Mouse (Mus musculus): Measurements from ENCODE around the gene Slc35e2. TPM values are rescaled to one million over a fixed set of nuclear protein-coding genes. Genes with fewer than 3 reads are reported as not detected.

Slc35e2 gene
- 14.6 and 16.3 TPM in 2 replicates for polyA plus RNA-seq (2015; fragmentation: Nextera tagmentation; extraction: Ambion mirVana)

- no peaks in the 10 kb centered on the region for H3K9me3 ChIP-seq
- peaks cover 21% of the 10 kb centered on the region for H3K4me1 ChIP-seq (replicated peaks)
- peak; percentile 95 for ATAC-seq (ENCODE audit: low FRiP score, low read depth)
- peak within 1 kb of the TSS; percentile 74 for H3K4me2 ChIP-seq
- peak within 1 kb of the TSS; percentile 99 for H3K27ac ChIP-seq (replicated peaks)
- H3K27me3 ChIP-seq = no peaks in the 10 kb centered on the region
- H3K9ac ChIP-seq = peak within 1 kb of the TSS; percentile 86
- H3K4me3 ChIP-seq = peak within 1 kb of the TSS; percentile 68
- WGBS = 1% methylated on average over 62 of the region's 65 CpGs
- H3K36me3 ChIP-seq = no peaks in the 10 kb centered on the region
Measured at GRCm38 (mm10) chr4:155601091-155601996, at the start of gene Slc35e2. Gene Slc35e2 (plus strand): TSS chr4:155601416.

GRCm38 (mm10) chr4:155552917-155553532, 48.2 kb upstream of the Slc35e2 start:
- Histone ChIP-seq H3K4me2 (no peak overlapping the region), H3K4me1 (replicated peaks) (no peaks in the 10 kb centered on the region), H3K27me3 (no peaks in the 10 kb centered on the region), H3K27ac (replicated peaks) (no peak overlapping the region), H3K9me3 (no peaks in the 10 kb centered on the region), H3K9ac (no peak overlapping the region), H3K36me3 (peaks cover 75% of the 10 kb centered on the region), H3K4me3 (no peak overlapping the region)
- ATAC-seq (ENCODE audit: low FRiP score, low read depth) = no peak
- WGBS = 87% methylated on average over 6 of the region's 6 CpGs

GRCm38 (mm10) chr4:155554880-155555279, 46.3 kb upstream of the Slc35e2 start:
- Histone ChIP-seq H3K9ac (no peak overlapping the region), H3K27me3 (no peaks in the 10 kb centered on the region), H3K4me1 (replicated peaks) (no peaks in the 10 kb centered on the region), H3K36me3 (peaks cover 83% of the 10 kb centered on the region), H3K9me3 (no peaks in the 10 kb centered on the region), H3K4me2 (no peak overlapping the region), H3K27ac (replicated peaks) (no peak overlapping the region), H3K4me3 (no peak overlapping the region)
- WGBS = 80% methylated on average over 4 of the region's 4 CpGs
- ATAC-seq (ENCODE audit: low FRiP score, low read depth) = no peak

GRCm38 (mm10) chr4:155555464-155555863, 45.8 kb upstream of the Slc35e2 start:
- Histone ChIP-seq H3K4me1 (replicated peaks) (no peaks in the 10 kb centered on the region), H3K9ac (no peak overlapping the region), H3K27me3 (no peaks in the 10 kb centered on the region), H3K36me3 (peaks cover 88% of the 10 kb centered on the region), H3K27ac (replicated peaks) (no peak overlapping the region), H3K4me3 (no peak overlapping the region), H3K9me3 (no peaks in the 10 kb centered on the region), H3K4me2 (no peak overlapping the region)
- WGBS = 76% methylated on average over 1 of the region's 1 CpGs
- no peak for ATAC-seq (ENCODE audit: low FRiP score, low read depth)

GRCm38 (mm10) chr4:155559454-155559853, 41.8 kb upstream of the Slc35e2 start:
- Histone ChIP-seq H3K9ac (no peak overlapping the region), H3K4me1 (replicated peaks) (peaks cover 15% of the 10 kb centered on the region), H3K4me3 (no peak overlapping the region), H3K27me3 (no peaks in the 10 kb centered on the region), H3K27ac (replicated peaks) (no peak overlapping the region), H3K36me3 (peaks cover 58% of the 10 kb centered on the region), H3K4me2 (no peak overlapping the region), H3K9me3 (no peaks in the 10 kb centered on the region)
- no peak for ATAC-seq (ENCODE audit: low FRiP score, low read depth)
- WGBS = 80% methylated on average over 6 of the region's 6 CpGs

- H3K4me1 ChIP-seq (replicated peaks) = peaks cover 29% of the 10 kb centered on the region
- WGBS = 60% methylated on average over 2 of the region's 2 CpGs
- peaks cover 43% of the 10 kb centered on the region for H3K36me3 ChIP-seq
- no peak overlapping the region for H3K4me2 ChIP-seq
- H3K9me3 ChIP-seq = no peaks in the 10 kb centered on the region
- H3K9ac ChIP-seq = no peak overlapping the region
- no peak overlapping the region for H3K4me3 ChIP-seq
- no peaks in the 10 kb centered on the region for H3K27me3 ChIP-seq
- H3K27ac ChIP-seq (replicated peaks) = no peak overlapping the region
- no peak for ATAC-seq (ENCODE audit: low FRiP score, low read depth)
Measured at GRCm38 (mm10) chr4:155560932-155561331, 40.3 kb upstream of the Slc35e2 start.

GRCm38 (mm10) chr4:155561661-155562442, 39.4 kb upstream of the Slc35e2 start, which contains the start of gene Nadk:
Gene Nadk (plus strand): TSS chr4:155562378.
- no peak for ATAC-seq (ENCODE audit: low FRiP score, low read depth)
- H3K4me2 ChIP-seq = peak within 1 kb of the TSS; percentile 88
- peaks cover 36% of the 10 kb centered on the region for H3K4me1 ChIP-seq (replicated peaks)
- H3K27me3 ChIP-seq = no peaks in the 10 kb centered on the region
- H3K9me3 ChIP-seq = no peaks in the 10 kb centered on the region
- H3K4me3 ChIP-seq = peak within 1 kb of the TSS; percentile 85
- WGBS = 78% methylated on average over 7 of the region's 7 CpGs
- H3K36me3 ChIP-seq = peaks cover 34% of the 10 kb centered on the region
- peak within 1 kb of the TSS; percentile 92 for H3K27ac ChIP-seq (replicated peaks)
- 0 out of 2 replicates have a peak within 1 kb of the TSS, but pooled peaks have one; percentile 14 for H3K9ac ChIP-seq

GRCm38 (mm10) chr4:155562725-155563399, 38.4 kb upstream of the Slc35e2 start:
- Histone ChIP-seq H3K27ac (replicated peaks) (peak overlapping the region; percentile 92), H3K4me1 (replicated peaks) (peaks cover 36% of the 10 kb centered on the region), H3K36me3 (peaks cover 28% of the 10 kb centered on the region), H3K9ac (0 out of 2 replicates have a peak overlapping the region, but pooled peaks have one; percentile 14), H3K4me2 (peak overlapping the region; percentile 88), H3K9me3 (no peaks in the 10 kb centered on the region), H3K27me3 (no peaks in the 10 kb centered on the region), H3K4me3 (peak overlapping the region; percentile 85)
- ATAC-seq (ENCODE audit: low FRiP score, low read depth) = no peak
- WGBS = 4% methylated on average over 19 of the region's 19 CpGs

GRCm38 (mm10) chr4:155563400-155564231, 37.6 kb upstream of the Slc35e2 start:
- Histone ChIP-seq H3K9ac (peak overlapping the region; percentile 81), H3K36me3 (peaks cover 25% of the 10 kb centered on the region), H3K4me2 (peak overlapping the region; percentile 88), H3K27ac (replicated peaks) (peak overlapping the region; percentile 92), H3K27me3 (no peaks in the 10 kb centered on the region), H3K4me3 (peak overlapping the region; percentile 85), H3K9me3 (no peaks in the 10 kb centered on the region), H3K4me1 (replicated peaks) (peaks cover 36% of the 10 kb centered on the region)
- under 1% methylated on average over 68 of the region's 69 CpGs for WGBS
- ATAC-seq (ENCODE audit: low FRiP score, low read depth) = peak; percentile 97

GRCm38 (mm10) chr4:155564315-155565069, 36.7 kb upstream of the Slc35e2 start:
- Histone ChIP-seq H3K9ac (peak overlapping the region; percentile 81), H3K4me3 (peak overlapping the region; percentile 85), H3K27ac (replicated peaks) (peak overlapping the region; percentile 92), H3K9me3 (no peaks in the 10 kb centered on the region), H3K27me3 (no peaks in the 10 kb centered on the region), H3K4me2 (peak overlapping the region; percentile 88), H3K36me3 (peaks cover 17% of the 10 kb centered on the region), H3K4me1 (replicated peaks) (peaks cover 36% of the 10 kb centered on the region)
- 16% methylated on average over 20 of the region's 20 CpGs for WGBS
- no peak for ATAC-seq (ENCODE audit: low FRiP score, low read depth)

Data from hindbrain, embryonic 15.5 days (tissue).